Mouse (Mus musculus): ENCODE data around the gene Tcn2. TPM values are rescaled to one million over a fixed set of nuclear protein-coding genes. Genes with fewer than 3 reads are reported as not detected.
"Not testable (repeated sequence)": the region's sequence is repeated elsewhere in the genome, so short reads cannot be mapped to it uniquely, and the experiment has no call there.

The Tcn2 gene
- total RNA-seq, 2 experiments from 2014 or later: 38.8 to 40.6 TPM

DNA sequence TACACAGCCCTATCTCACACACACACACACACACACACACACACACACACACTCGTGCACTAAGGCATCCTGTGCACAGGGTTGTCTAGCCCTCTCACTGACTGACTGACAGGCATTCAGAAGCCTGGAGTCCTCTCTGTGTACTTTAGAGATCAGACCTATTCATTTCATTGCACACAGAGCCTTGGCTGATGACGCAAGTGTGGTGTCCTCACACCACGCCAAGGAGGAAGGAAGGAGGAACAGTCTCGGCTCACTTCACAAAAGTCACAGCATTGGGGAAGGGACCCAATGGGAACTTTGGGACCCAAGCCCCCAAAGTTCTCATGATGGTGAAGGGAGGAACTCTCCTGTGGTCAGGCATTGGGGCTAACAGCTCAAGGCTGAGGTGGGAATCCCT, 1.9 kb downstream of the Tcn2 start:
- peak; percentile 3 for DNase-seq

DNA sequence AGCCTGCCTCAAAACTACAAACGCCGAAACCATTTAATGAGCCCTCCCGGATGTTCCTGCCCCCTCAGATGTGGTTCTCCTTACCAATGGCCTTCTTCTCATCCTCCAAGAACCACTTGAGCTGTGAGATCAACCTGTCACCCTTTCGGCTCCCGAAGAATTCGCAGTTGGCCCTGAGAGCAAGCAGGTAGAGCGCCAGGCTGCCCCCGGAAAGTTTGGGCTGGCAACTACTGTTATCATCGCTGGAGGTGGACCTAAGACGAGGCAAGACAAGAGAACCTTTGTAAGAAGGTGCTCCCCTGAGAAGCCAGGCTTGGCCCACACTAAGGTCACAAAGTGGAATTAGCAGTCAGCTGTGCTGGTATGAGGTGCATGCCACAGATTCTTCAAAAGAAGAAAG, 6.0 kb downstream of the Tcn2 start:
- DNase-seq: no peak

DNA sequence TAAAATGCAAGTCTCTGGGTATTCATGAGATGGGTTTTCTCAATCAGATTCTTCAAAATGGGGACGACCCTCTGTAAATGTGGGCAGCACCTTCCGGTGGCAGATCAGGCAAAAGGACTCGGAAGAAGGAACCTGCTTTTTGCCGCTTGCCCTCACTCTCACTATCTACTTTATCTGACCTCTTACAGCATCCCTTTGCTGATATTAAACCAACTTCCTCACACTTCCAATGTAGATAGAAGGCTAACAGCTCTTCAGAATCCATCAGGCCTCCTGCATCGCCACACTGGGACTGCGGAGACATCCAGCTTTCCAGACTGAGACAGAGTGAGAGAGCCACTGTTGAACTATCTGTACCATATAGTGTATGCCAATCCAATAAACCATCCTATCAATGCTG, 9.2 kb downstream of the Tcn2 start:
- DNase-seq: no peak

DNA sequence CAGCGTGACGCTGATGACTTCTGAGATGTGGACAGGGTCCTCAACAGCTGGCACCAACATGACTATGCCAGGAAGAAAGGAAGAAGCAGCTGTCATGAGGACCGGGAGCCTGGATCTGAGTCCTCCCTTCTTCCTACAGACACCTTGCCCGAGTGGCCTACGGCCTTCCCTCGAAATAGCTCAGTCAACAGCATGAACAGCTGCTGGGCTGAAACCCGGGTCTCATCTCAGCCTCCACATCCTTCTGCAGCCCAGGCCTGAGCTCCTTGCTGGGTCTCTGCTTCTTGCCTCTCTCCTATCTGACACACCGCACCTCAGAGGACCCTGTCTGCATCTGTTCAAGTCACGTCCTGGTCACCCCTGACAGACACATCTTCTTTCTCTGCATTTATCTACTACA, 9.8 kb downstream of the Tcn2 start:
- DNase-seq: no peak

DNA sequence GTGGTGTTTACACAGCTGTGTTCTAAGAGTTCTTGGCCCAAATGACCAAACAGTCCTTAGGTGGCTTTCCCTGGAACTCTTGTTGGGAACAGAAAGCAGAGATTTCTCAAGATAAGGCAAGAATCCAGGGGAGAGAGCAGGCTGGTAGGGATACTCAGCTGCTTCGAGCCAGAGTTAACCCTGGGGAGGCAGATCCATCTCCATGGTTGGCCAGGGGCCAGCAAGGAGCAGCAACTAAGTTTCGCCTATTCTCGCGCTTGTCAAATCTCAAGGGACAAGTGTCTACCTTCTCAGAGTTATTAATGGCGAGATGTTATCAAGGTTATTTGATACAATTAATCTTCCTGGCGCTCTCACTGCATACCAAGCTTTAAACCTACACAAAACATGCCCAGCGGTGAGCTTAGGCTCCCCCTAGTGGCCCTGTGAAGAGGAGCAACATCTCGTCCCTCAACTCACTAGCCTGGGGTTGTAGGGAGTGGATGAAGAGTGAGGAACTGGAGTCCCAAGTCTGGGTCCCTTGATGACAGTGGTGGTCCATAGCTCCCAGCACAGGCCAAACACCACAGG, 10.6 kb downstream of the Tcn2 start:
- peak; percentile 41 for DNase-seq

GRCm38 (mm10) chr11:3920476-3920875, 11.5 kb downstream of the Tcn2 start:
- DNase-seq: no peak

DNA sequence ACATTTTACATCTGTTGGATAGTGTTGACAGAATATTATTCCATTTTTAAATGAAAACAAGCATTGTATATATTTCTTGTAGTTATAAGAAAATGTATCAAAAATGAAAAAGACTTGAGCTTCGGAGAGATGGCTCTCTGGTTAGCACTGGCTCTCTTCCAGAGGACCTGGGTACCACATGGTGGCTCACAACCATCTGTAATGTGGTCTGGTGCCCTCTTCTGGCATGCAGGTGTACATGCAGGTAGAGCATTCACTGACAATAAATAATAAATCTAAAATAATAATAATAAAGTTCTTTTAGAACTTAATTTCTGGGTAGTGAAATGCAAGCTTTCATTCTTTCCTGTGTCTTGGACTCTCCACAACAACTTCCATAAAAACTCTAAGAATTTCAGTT, 13.2 kb downstream of the Tcn2 start:
- DNase-seq: no peak

- peak; percentile 89 for DNase-seq
Observed at GRCm38 (mm10) chr11:3914109-3914840, 17.7 kb downstream of the Tcn2 start, which contains the start of gene Slc35e4. Gene Slc35e4 (minus strand): TSS chr11:3914664.

- peak; percentile 91 for DNase-seq
Observed at GRCm38 (mm10) chr11:3913316-3914108, 18.4 kb downstream of the Tcn2 start.

GRCm38 (mm10) chr11:3912875-3913271, 19.1 kb downstream of the Tcn2 start:
- peak; percentile 30 for DNase-seq

- peak; percentile 32 for DNase-seq
Observed at GRCm38 (mm10) chr11:3912100-3912874, 19.7 kb downstream of the Tcn2 start.

- DNase-seq: not testable (repeated sequence)
Observed at GRCm38 (mm10) chr11:3911440-3911839, 20.5 kb downstream of the Tcn2 start.

- no peak for DNase-seq
Observed at GRCm38 (mm10) chr11:3910513-3911310, 21.2 kb downstream of the Tcn2 start.

GRCm38 (mm10) chr11:3909236-3909635, 22.7 kb downstream of the Tcn2 start:
- DNase-seq: no peak

DNA sequence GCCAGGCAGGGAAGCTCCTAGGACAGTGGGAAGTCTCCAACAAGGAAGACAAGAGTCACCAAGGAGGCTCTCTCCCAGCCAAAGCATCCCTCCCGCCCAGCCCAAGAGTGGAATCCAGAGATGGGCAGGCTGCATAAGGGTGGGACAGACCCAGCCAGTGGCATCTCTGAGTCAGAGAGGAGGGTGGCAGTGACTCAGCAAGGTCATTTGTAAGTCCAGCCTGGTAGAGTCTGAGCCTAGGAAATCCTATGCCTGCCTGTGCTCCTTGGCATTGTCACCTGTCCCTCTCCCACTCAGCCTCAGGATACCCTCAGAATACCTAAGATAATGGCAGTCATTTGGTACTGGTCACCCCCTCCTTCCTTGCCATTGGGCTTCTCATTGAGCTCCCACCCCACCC, 26.5 kb downstream of the Tcn2 start:
- no peak for DNase-seq

- no peak for DNase-seq
Observed at GRCm38 (mm10) chr11:3904673-3905072, 27.3 kb downstream of the Tcn2 start.

DNA sequence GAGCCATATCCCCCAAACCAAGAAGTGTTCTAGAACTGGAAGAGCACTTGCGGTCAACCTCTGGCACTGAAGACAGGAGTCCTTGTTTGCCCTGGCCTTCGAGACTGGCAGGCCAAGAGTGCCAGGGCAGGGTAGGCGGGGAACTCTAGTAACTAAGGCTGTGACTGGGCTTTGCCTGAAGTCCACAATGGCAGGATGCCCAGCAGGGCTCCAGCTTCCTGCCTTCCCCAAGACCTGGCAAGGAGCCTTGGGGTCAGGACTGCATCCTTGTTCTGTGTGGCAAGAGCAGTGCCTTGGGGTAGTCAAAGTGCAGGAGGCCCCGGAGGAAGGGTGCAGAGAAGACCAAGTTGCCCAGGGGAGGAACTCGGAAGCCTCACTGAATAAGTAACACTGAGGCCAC, 28.9 kb downstream of the Tcn2 start:
- DNase-seq: peak; percentile 71

- DNase-seq: no peak
Observed at GRCm38 (mm10) chr11:3902516-3902915, 29.4 kb downstream of the Tcn2 start.

- DNase-seq: no peak
Observed at GRCm38 (mm10) chr11:3900296-3900695, 31.7 kb downstream of the Tcn2 start.

DNA sequence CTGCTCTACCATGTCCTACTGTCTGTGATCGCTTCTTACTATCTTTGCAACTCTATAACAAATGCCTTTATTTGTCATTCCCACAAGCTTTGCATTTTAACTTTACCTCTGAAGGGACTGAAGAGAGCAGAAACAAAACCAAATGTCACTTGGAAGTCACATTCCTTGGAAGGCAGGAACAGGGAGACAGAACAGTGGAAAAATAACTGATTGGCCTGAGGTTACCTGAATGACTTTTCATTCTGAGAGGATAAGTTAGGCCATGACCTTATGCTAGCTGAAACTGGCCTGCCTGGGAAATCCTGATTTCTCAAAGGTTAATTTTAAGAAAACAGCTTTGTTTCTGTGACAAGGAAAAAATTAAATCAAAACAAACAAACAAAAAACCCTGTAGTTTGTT, 36.0 kb downstream of the Tcn2 start:
- DNase-seq: no peak

DNA sequence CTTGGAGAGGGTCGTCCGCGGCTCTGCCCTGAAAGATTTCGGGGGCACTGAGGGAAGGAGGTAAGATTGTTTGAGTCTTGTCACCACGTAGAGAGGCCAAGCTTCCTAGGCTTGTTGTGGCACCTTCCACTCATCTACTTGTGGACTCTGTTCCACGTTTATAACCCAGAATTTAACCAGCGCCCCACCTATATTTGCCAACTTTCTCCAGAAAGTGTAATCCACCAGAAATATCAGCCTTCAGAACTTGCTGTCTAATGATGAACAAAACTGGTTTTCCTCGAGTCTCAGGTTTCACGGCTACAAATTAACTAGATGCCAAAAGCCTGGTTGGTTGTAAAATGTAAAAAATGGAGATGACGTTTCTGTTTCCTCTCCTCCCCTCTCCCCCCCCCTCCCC, 36.5 kb downstream of the Tcn2 start:
- no peak for DNase-seq
